Mouse (Mus musculus): ENCODE data around the gene Lingo2.
"Not testable (repeated sequence)": the region's sequence is repeated elsewhere in the genome, so short reads cannot be mapped to it uniquely, and the experiment has no call there.

The Lingo2 gene

GRCm38 (mm10) chr4:36081095-36081852 is 870.3 kb downstream of the Lingo2 start:
- no peak for DNase-seq (ENCODE audit: low spot score in 2 of 2)

- DNase-seq (ENCODE audit: low spot score in 2 of 2), result no peak
Observed at GRCm38 (mm10) chr4:36078910-36079525, 872.5 kb downstream of the Lingo2 start.

GRCm38 (mm10) chr4:36064701-36065100 is 886.8 kb downstream of the Lingo2 start:
- not testable (repeated sequence) for DNase-seq (ENCODE audit: low spot score in 2 of 2)

GRCm38 (mm10) chr4:36052791-36053376 is 898.7 kb downstream of the Lingo2 start:
- DNase-seq (ENCODE audit: low spot score in 2 of 2), result no peak

- no peak for DNase-seq (ENCODE audit: low spot score in 2 of 2)
Observed at GRCm38 (mm10) chr4:36040361-36040760, 911.2 kb downstream of the Lingo2 start.

GRCm38 (mm10) chr4:36038742-36039141 is 912.8 kb downstream of the Lingo2 start:
- DNase-seq (ENCODE audit: low spot score in 2 of 2), result no peak

GRCm38 (mm10) chr4:36032039-36032438 is 919.5 kb downstream of the Lingo2 start:
- DNase-seq (ENCODE audit: low spot score in 2 of 2), result no peak

- no peak for DNase-seq (ENCODE audit: low spot score in 2 of 2)
Observed at GRCm38 (mm10) chr4:36014181-36014580, 937.4 kb downstream of the Lingo2 start.

- DNase-seq (ENCODE audit: low spot score in 2 of 2), result no peak
Observed at GRCm38 (mm10) chr4:35992005-35992763, 959.4 kb downstream of the Lingo2 start.

GRCm38 (mm10) chr4:35986012-35986411 is 965.5 kb downstream of the Lingo2 start:
- DNase-seq (ENCODE audit: low spot score in 2 of 2), result no peak

- DNase-seq (ENCODE audit: low spot score in 2 of 2), result no peak
Observed at GRCm38 (mm10) chr4:35963532-35963931, 988.0 kb downstream of the Lingo2 start.

GRCm38 (mm10) chr4:35951894-35952293 is 999.7 kb downstream of the Lingo2 start:
- no peak for DNase-seq (ENCODE audit: low spot score in 2 of 2)

- DNase-seq (ENCODE audit: low spot score in 2 of 2), result no peak
Observed at GRCm38 (mm10) chr4:35951251-35951650, 1000.3 kb downstream of the Lingo2 start.

GRCm38 (mm10) chr4:35934056-35934661 is 1017.4 kb downstream of the Lingo2 start:
- no peak for DNase-seq (ENCODE audit: low spot score in 2 of 2)

GRCm38 (mm10) chr4:35927722-35928121 is 1023.8 kb downstream of the Lingo2 start:
- no peak for DNase-seq (ENCODE audit: low spot score in 2 of 2)

- DNase-seq (ENCODE audit: low spot score in 2 of 2), result no peak
Observed at GRCm38 (mm10) chr4:35917453-35917852, 1034.1 kb downstream of the Lingo2 start.

GRCm38 (mm10) chr4:35897769-35898564 is 1053.6 kb downstream of the Lingo2 start:
- DNase-seq (ENCODE audit: low spot score in 2 of 2), result no peak

GRCm38 (mm10) chr4:35885591-35886542 is 1065.7 kb downstream of the Lingo2 start:
- DNase-seq (ENCODE audit: low spot score in 2 of 2), result no peak

- no peak for DNase-seq (ENCODE audit: low spot score in 2 of 2)
Observed at GRCm38 (mm10) chr4:35884946-35885460, 1066.5 kb downstream of the Lingo2 start.

GRCm38 (mm10) chr4:35846518-35846917 is 1105.0 kb downstream of the Lingo2 start:
- DNase-seq (ENCODE audit: low spot score in 2 of 2), result no peak

Measured in urinary bladder, adult 18-20 months (tissue).